Mouse (Mus musculus) neutrophil, adult 5-6 weeks (primary cell): ENCODE measurements around the gene Irf3. TPM values are rescaled to one million over a fixed set of nuclear protein-coding genes. Genes with fewer than 3 reads are reported as not detected.

Experiments used
- ATAC-seq: fragments of 151-379, 151-347 bp; 2 replicates; pipeline ENCODE4 v1.8.0; 2017; ENCODE audit warnings: mild to moderate bottlenecking, moderate TSS enrichment; ENCODE audit not compliant: insufficient number of reproducible peaks, poor library complexity, low FRiP score, severe bottlenecking; ENCODE audit errors: extremely low read depth
- total RNA-seq: library from RNA; stranded (forward); fragments of 200-1000 nt; gene quantifications from 2 replicates; pipeline ENCODE4 v1.2.3, GENCODE M21; 2017

Irf3 gene
- 216 and 230 TPM in 2 replicates for total RNA-seq

GRCm38 (mm10) chr7:44997231-44997939 is at the start of gene Irf3:
Gene Irf3 (plus strand): TSS chr7:44997648.
- ATAC-seq: peak; percentile 88

- ATAC-seq: no peak
Measured at GRCm38 (mm10) chr7:44949922-44950321, 47.5 kb upstream of the Irf3 start.

GRCm38 (mm10) chr7:44951960-44952359 is 45.5 kb upstream of the Irf3 start:
- no peak for ATAC-seq

DNA sequence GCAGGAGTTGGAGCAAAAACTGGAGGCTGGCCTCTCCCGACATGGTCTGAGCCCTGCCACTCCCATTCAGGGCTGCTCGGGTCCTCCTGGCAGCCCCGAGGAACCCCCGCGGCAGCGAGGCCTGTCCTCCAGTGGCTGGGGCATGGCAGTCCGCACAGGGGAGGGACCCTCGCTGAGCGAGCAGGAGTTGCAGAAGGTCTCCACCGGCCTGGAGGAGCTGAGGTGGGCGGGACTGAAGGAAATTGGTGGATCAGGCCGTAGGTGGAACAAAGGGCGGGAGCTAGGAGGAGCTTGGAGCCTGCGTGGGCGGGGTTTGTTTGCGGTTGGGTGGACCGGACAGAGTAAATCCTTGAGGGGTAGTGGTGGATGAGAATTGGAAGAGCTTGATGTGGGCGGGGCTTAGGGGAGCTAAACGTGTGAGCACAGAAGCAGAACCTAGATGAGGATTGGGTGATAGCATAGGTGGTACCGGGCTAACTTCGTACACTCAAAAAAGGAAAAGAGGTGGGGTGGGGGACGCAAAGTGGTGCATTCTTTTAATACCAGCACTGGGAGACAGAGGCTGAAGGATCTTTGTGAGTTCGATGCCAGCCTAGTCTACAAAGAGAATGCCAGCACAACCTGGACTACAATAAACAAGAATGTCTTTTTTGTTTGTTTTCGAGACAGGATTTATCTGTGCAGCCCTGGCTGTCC is 44.7 kb upstream of the Irf3 start:
- ATAC-seq: peak; percentile 33

DNA sequence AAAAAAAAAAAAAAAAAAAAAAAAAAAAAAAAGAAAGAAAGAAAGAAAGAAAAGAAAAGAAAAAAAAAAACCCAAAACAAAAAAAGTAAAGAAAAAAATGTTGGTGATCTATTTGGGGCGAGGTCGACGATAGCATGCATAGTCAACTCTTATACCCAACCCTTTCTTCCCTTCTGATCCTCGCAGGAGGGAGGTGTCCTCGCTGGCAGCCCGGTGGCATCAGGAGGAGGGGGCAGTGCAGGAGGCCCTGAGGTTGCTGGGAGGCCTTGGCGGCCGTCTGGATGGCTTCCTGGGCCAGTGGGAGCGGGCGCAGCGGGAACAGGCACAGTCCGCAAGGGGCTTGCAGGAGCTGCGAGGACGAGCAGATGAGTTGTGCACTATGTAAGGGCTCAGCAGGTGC is 43.9 kb upstream of the Irf3 start:
- no peak for ATAC-seq

GRCm38 (mm10) chr7:44954091-44954885 is 43.2 kb upstream of the Irf3 start:
- no peak for ATAC-seq

DNA sequence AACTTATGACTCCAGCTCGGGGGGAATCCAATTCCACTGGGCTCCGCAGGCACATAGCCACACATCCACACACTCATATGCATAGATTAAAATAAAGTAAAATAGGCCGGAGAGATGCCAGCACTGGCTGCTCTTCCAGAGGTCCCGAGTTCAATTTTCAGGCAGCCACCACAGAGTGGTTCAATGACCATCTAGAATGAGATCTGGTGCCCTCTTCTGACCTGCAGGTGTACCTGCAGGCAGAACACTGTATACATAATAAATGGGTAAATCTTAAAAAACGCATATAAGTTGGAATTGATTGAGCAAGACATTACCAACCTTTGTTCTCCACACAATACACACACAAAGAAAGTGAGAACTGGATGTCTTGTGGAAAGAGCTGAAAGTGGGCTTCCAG is 41.8 kb upstream of the Irf3 start:
- ATAC-seq: no peak

DNA sequence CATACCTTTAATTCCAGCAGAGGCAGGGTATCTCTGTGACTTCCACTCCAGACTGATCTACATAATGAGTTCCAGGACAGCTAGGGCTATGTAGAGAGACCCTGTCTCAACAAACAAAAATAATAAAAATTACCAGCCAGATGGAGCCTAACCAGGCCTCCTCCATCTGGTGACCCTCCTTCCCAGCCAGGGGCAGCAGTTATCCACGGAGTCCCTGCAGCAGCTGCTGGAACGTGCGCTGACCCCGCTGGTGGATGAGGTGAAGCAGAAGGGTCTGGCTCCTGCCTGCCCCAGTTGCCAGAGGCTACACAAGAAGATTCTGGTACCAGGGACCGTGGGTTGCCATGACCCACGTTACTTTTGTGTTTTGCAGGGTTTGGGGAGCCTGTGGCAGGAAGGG is 41.2 kb upstream of the Irf3 start:
- ATAC-seq: no peak

DNA sequence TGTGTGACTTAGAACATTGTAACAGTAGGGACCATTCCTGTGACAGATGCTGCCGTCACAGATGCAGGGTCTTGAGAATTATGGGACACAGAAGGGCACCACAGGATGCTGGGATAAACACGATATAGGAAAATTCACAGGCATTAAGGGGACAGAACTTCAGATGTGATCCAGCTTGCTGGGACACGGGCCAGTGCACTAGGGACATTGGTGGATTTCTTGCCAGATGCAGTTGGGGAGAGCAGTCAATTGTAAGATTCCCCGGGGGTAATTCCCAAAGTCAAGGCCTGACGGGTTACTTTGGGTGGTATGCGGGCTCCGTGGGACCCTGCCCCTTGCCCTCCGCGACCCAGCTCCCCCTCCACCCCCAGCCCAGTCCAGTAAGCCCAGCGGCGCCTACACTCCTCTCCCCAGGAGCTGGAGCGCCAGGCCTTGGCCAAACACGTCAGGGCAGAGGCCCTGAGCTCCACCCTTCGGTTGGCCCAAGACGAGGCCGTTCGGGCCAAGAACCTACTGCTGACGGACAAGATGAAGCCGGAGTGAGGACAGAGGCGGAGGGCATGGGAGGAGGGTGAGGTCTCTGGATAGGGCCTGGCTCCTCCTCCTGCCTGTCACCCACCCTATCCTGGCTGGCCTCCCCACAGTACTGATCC is 40.1 kb upstream of the Irf3 start:
- no peak for ATAC-seq

DNA sequence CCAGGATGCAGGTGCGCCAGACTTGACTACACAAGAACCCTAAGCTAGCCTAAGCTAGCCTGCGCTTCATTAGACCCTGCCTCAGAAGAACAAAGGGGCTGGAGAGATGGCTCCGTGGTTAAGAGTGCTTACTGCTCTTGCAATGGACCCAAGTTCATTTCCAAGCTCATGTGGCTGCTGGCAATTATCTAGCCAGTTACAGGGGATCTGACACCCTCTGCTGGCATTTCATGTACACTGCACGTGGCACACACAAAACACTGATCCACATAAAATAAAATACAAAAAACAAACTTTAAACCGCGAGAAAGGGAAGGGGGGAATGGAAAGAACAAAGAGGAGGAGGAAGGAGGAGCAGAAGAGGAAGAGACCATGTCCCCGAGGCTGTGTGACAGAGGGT is 39.2 kb upstream of the Irf3 start:
- ATAC-seq: no peak

DNA sequence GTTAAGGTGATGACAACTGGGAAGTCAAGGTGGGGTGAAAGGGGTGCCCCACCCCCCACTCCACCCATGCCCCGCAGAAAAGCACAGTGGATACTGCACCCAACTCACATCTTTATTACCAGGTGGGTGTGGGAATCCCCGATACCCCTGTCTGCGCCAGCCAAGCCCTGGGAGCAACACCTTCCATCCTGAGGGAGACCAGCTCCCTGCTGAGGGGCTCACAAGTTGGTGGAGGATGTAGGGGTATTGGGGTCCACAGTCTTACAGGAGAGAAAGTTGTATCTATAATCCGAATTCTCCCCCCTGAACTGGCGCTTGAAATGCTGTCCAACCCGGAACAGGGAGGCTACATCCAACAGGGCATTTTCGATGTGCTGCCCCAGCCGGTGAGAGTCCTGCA is 38.2 kb upstream of the Irf3 start:
- no peak for ATAC-seq

GRCm38 (mm10) chr7:44959874-44960511 is 37.5 kb upstream of the Irf3 start:
- ATAC-seq: no peak

DNA sequence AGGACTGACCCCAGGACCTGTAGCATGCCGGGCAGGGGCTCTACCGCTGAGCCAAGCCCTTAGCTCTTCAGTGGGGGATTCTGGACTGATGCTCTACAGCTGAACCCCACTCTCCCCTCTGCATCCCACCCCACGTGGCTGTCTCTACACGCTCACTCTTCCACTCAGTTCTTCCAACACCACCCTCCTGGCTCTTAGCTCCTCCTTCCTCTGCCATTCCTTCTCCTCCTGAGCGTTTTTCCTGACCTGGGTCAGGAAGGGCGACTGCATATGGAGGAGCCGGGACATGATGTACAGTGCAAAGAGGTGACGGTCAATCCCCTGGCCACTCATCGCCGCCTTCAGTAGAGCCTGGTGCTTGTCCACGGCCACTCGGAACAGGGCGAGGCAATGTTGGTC is 36.9 kb upstream of the Irf3 start:
- no peak for ATAC-seq

DNA sequence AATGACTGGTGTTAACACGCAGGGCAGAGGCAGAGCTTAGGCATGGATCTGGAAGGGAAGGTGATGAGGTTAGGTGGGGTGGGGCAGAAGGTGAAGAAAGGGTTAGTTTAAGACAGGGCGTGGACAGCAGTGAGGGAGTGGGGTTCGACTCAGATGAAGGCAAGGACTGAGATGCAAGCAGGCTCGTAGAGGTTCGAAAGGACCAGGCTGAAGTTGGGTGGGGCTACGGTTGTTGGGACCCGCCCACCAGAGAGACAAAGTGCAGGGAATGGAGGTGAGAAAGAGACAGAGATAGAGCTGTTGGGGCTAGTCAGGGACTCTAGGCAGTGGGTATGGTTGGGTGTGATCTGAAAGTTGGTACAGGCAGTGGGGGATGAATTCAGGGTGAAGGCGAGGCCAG is 35.1 kb upstream of the Irf3 start:
- ATAC-seq: no peak

GRCm38 (mm10) chr7:44962831-44963230 is 34.6 kb upstream of the Irf3 start:
- no peak for ATAC-seq

DNA sequence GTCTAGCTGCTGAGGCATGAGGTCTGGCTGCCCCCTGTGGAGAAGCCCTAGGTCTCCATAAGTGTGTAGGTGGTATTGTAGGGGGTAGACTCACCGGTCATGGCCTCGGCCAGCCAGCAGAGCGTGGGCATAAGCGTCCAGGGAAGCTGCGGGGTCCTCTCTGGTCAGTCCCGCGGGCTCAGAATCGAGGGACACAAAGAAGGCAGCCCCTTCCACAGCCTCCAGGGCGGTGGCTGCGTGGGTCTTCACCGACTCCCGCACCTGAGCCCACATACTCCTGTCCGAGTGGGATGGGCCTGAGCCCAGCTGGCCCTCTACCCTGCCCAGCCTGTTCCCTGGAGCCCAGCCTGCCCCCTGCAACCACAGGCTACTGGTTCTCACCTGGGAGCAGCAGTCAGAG is 32.5 kb upstream of the Irf3 start:
- ATAC-seq: no peak

- no peak for ATAC-seq
Measured at GRCm38 (mm10) chr7:44965975-44966374, 31.5 kb upstream of the Irf3 start.

GRCm38 (mm10) chr7:44966638-44967037 is 30.8 kb upstream of the Irf3 start:
- ATAC-seq: no peak

- peak; percentile 59 for ATAC-seq
Measured at GRCm38 (mm10) chr7:44970231-44970691, 27.2 kb upstream of the Irf3 start.
